Mouse (Mus musculus): Measurements from ENCODE around the gene Eef1a2. TPM values are rescaled to one million over a fixed set of nuclear protein-coding genes. Genes with fewer than 3 reads are reported as not detected.

Gene Eef1a2
- polyA plus RNA-seq, 1 experiment from 2014 or later: not detected

GRCm38 (mm10) chr2:181147546-181148317, 9.1 kb downstream of the Eef1a2 start:
- no peak overlapping the region for H3K27ac ChIP-seq (replicated peaks)
- no peaks in the 10 kb centered on the region for H3K36me3 ChIP-seq (replicated peaks)
- H3K27me3 ChIP-seq: peaks cover 79% of the 10 kb centered on the region
- under 1% methylated on average over 61 of the region's 61 CpGs for WGBS (ENCODE audit: insufficient replicate concordance)
- ATAC-seq (ENCODE audit: insufficient read depth): no peak
- H3K4me2 ChIP-seq: peak overlapping the region; percentile 59
- H3K9me3 ChIP-seq (replicated peaks): no peaks in the 10 kb centered on the region
- peak overlapping the region; percentile 32 for H3K4me3 ChIP-seq (replicated peaks)
- H3K4me1 ChIP-seq (replicated peaks): peaks cover 7% of the 10 kb centered on the region
- H3K9ac ChIP-seq: no peak overlapping the region

GRCm38 (mm10) chr2:181146976-181147545, 9.8 kb downstream of the Eef1a2 start:
- Histone ChIP-seq H3K9me3 (replicated peaks) (no peaks in the 10 kb centered on the region), H3K9ac (no peak overlapping the region), H3K36me3 (replicated peaks) (no peaks in the 10 kb centered on the region), H3K27me3 (peaks cover 75% of the 10 kb centered on the region), H3K4me2 (no peak overlapping the region), H3K4me1 (replicated peaks) (peaks cover 7% of the 10 kb centered on the region), H3K4me3 (replicated peaks) (no peak overlapping the region), H3K27ac (replicated peaks) (no peak overlapping the region)
- ATAC-seq (ENCODE audit: insufficient read depth): no peak
- WGBS (ENCODE audit: insufficient replicate concordance): 35% methylated on average over 4 of the region's 4 CpGs

GRCm38 (mm10) chr2:181144675-181145074, 12.1 kb downstream of the Eef1a2 start:
- no peak for ATAC-seq (ENCODE audit: insufficient read depth)
- H3K4me1 ChIP-seq (replicated peaks): peaks cover 7% of the 10 kb centered on the region
- WGBS (ENCODE audit: insufficient replicate concordance): 50% methylated on average over 2 of the region's 2 CpGs
- H3K36me3 ChIP-seq (replicated peaks): no peaks in the 10 kb centered on the region
- H3K27me3 ChIP-seq: peaks cover 55% of the 10 kb centered on the region
- H3K27ac ChIP-seq (replicated peaks): no peak overlapping the region
- no peak overlapping the region for H3K4me2 ChIP-seq
- H3K9me3 ChIP-seq (replicated peaks): no peaks in the 10 kb centered on the region
- no peak overlapping the region for H3K9ac ChIP-seq
- H3K4me3 ChIP-seq (replicated peaks): no peak overlapping the region

- 47% methylated on average over 2 of the region's 2 CpGs for WGBS (ENCODE audit: insufficient replicate concordance)
- H3K4me1 ChIP-seq (replicated peaks): peaks cover 7% of the 10 kb centered on the region
- H3K27me3 ChIP-seq: peaks cover 50% of the 10 kb centered on the region
- no peak for ATAC-seq (ENCODE audit: insufficient read depth)
- H3K27ac ChIP-seq (replicated peaks): no peak overlapping the region
- H3K4me2 ChIP-seq: no peak overlapping the region
- no peak overlapping the region for H3K9ac ChIP-seq
- no peaks in the 10 kb centered on the region for H3K36me3 ChIP-seq (replicated peaks)
- H3K9me3 ChIP-seq (replicated peaks): no peaks in the 10 kb centered on the region
- H3K4me3 ChIP-seq (replicated peaks): no peak overlapping the region
These were observed 13.1 kb downstream of the Eef1a2 start for GRCm38 (mm10) chr2:181143509-181144276.

DNA sequence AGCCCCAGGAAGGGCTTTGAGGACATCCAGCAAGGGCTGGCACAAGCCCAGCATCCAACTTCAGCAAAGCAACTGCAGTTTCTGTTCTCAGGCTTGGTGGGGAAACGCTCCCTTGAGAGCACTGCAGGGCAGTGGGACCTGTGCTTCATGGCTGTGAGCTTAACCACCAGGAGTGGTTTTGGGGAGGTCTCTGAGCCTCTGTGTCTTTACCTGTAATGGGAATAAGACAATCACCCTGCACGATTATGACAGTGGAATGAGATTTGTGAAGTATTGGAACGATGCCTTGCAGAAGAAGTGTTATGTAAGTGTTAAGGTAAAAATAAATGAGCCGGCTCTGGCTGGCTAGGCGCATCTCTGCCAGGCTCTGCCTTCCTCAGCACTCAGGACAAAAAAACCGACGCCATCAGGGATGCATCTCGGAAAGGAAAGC, 14.1 kb downstream of the Eef1a2 start:
- Histone ChIP-seq H3K27me3 (peaks cover 50% of the 10 kb centered on the region), H3K4me2 (no peak overlapping the region), H3K4me1 (replicated peaks) (peaks cover 4% of the 10 kb centered on the region), H3K4me3 (replicated peaks) (no peak overlapping the region), H3K9ac (no peak overlapping the region), H3K27ac (replicated peaks) (no peak overlapping the region), H3K36me3 (replicated peaks) (no peaks in the 10 kb centered on the region), H3K9me3 (replicated peaks) (no peaks in the 10 kb centered on the region)
- 40% methylated on average over 8 of the region's 8 CpGs for WGBS (ENCODE audit: insufficient replicate concordance)
- ATAC-seq (ENCODE audit: insufficient read depth): no peak

GRCm38 (mm10) chr2:181139641-181140193, 17.1 kb downstream of the Eef1a2 start:
- H3K4me3 ChIP-seq (replicated peaks): no peak overlapping the region
- H3K27me3 ChIP-seq: peaks cover 51% of the 10 kb centered on the region
- WGBS (ENCODE audit: insufficient replicate concordance): 76% methylated on average over 5 of the region's 5 CpGs
- no peak overlapping the region for H3K4me2 ChIP-seq
- H3K27ac ChIP-seq (replicated peaks): no peak overlapping the region
- H3K9me3 ChIP-seq (replicated peaks): no peaks in the 10 kb centered on the region
- H3K9ac ChIP-seq: no peak overlapping the region
- H3K4me1 ChIP-seq (replicated peaks): no peaks in the 10 kb centered on the region
- no peaks in the 10 kb centered on the region for H3K36me3 ChIP-seq (replicated peaks)
- no peak for ATAC-seq (ENCODE audit: insufficient read depth)

GRCm38 (mm10) chr2:181136934-181137333, 19.9 kb downstream of the Eef1a2 start:
- Histone ChIP-seq H3K9ac (no peak overlapping the region), H3K9me3 (replicated peaks) (no peaks in the 10 kb centered on the region), H3K27ac (replicated peaks) (no peak overlapping the region), H3K27me3 (peaks cover 75% of the 10 kb centered on the region), H3K4me3 (replicated peaks) (no peak overlapping the region), H3K4me1 (replicated peaks) (no peaks in the 10 kb centered on the region), H3K36me3 (replicated peaks) (no peaks in the 10 kb centered on the region), H3K4me2 (no peak overlapping the region)
- 3% methylated on average over 6 of the region's 6 CpGs for WGBS (ENCODE audit: insufficient replicate concordance)
- no peak for ATAC-seq (ENCODE audit: insufficient read depth)

DNA sequence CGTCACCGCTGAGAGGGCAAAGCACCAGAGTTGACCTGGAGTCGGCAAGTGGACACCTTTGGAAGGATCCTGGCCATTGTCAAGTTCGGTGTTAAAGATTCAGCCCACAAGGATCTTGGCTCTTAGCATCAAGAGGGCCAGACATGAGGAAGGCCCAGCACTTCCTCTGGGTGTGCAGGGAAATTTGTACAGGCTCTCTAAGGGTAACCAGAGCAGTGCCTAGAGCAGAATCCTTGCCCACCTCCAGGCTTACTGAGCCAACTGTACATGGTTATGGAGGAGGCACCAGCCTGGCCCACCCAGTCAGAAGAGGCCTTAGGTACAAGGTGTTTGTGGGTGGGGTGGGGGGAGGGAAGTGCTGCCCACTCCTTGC, 21.4 kb downstream of the Eef1a2 start:
- Histone ChIP-seq H3K27me3 (peaks cover 81% of the 10 kb centered on the region), H3K4me1 (replicated peaks) (no peaks in the 10 kb centered on the region), H3K4me3 (replicated peaks) (no peak overlapping the region), H3K9ac (no peak overlapping the region), H3K27ac (replicated peaks) (no peak overlapping the region), H3K9me3 (replicated peaks) (no peaks in the 10 kb centered on the region), H3K4me2 (no peak overlapping the region), H3K36me3 (replicated peaks) (no peaks in the 10 kb centered on the region)
- no peak for ATAC-seq (ENCODE audit: insufficient read depth)
- 18% methylated on average over 4 of the region's 4 CpGs for WGBS (ENCODE audit: insufficient replicate concordance)

DNA sequence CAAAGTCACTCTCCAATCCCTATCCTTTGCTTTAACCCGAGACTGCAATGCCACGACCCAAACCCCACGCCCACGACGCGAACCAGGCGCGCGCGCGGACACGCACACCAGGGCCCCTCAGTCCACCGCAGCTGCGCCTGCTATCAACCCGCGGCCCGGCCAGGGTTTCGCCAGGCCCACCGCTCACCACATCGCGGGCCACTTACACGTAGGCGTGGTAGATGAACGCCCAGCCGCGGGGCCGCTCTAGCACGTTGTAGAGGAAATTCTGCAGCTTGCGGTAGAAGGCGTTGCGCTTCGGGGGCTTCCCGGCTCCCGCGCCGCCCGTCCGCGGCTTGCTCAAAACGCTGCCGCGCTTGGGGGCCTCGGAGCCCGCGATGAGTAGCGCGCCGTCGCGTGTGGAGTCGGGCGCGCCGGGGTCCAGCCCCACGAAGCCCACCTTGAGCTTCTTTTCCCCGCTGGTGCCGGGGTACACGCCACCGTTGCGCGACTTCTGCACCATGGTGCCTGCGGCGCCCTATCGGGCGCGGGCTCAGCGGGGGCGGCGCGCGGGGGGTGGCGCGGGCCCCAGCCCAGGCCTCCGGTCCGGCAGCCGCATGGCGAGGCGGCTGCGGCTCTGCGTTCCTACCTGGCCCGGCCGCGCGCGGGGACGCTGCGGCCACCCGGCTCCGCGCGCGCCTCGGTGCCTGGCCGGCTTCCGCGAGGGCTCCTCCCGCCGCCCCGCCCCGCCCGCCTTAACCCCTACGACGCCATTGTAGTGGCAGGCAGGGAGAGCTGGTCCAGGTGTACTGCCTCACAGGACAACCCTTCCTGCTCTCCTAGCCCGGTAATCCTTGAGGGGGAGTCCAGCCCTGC, 22.0 kb downstream of the Eef1a2 start, which contains the start of gene Kcnq2:
Kcnq2 (minus strand) TSS at position 710 of the 855 bp plus-strand sequence.
- no peaks in the 10 kb centered on the region for H3K4me1 ChIP-seq (replicated peaks)
- H3K27me3 ChIP-seq: peaks cover 79% of the 10 kb centered on the region
- under 1% methylated on average over 104 of the region's 104 CpGs for WGBS (ENCODE audit: insufficient replicate concordance)
- no peaks in the 10 kb centered on the region for H3K9me3 ChIP-seq (replicated peaks)
- peak within 1 kb of the TSS; percentile 48 for H3K4me2 ChIP-seq
- no peak within 1 kb of the TSS for H3K9ac ChIP-seq
- no peaks in the 10 kb centered on the region for H3K36me3 ChIP-seq (replicated peaks)
- ATAC-seq (ENCODE audit: insufficient read depth): no peak
- H3K4me3 ChIP-seq (replicated peaks): peak within 1 kb of the TSS; percentile 26; the same call in 1 of the 2 replicates
- H3K27ac ChIP-seq (replicated peaks): no peak within 1 kb of the TSS

DNA sequence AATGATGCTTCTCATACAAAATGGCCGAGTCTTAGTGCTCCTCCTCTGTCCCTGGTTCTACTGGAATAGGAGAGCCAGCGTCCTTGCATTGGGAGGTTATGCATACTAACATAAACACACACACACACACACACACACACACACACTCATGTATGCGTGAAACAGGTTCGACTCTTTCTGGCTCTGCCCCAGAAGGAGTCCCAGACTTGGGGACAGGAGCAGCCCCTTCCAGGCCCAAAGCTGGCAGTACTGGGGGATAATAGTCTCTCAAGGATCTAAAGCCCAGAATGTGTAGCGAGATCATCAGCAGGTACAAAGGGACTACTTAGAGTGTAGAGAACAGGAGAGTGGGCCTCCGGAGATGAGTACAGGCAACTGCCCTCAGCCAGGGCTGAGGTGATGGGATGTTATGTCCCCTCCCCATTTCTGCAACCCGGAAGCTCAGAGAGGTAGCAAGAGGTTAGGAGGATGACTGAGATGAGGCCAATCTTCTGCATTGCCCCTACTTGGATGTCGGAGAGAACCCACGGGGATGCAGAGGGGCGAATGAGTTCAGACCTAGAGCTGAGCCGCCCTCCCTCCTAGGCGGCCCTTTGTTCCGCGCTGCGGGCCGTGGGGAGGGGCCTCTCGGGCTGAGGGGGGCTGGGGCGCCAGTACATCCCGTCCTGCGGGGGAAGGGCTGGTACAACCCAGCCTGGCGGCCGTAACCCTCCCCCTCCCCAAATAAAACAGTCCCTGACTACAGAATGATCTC, 22.8 kb downstream of the Eef1a2 start:
- Histone ChIP-seq H3K4me1 (replicated peaks) (no peaks in the 10 kb centered on the region), H3K9me3 (replicated peaks) (no peaks in the 10 kb centered on the region), H3K27ac (replicated peaks) (no peak overlapping the region), H3K4me2 (peak overlapping the region; percentile 48; the same call in 1 of the 2 replicates), H3K36me3 (replicated peaks) (no peaks in the 10 kb centered on the region), H3K4me3 (replicated peaks) (no peak overlapping the region), H3K27me3 (peaks cover 72% of the 10 kb centered on the region), H3K9ac (no peak overlapping the region)
- no peak for ATAC-seq (ENCODE audit: insufficient read depth)
- 9% methylated on average over 22 of the region's 22 CpGs for WGBS (ENCODE audit: insufficient replicate concordance)

All from liver, embryonic 15.5 days (tissue).